Mouse (Mus musculus): ENCODE data around the gene Rbbp4. TPM values are rescaled to one million over a fixed set of nuclear protein-coding genes. Genes with fewer than 3 reads are reported as not detected.

The Rbbp4 gene
- polyA plus RNA-seq, 1 experiment = 195 TPM

- H3K79me3 ChIP-seq (ENCODE audit: low read depth) = peaks cover 9% of the 10 kb centered on the region
- H3K27me3 ChIP-seq (ENCODE audit: control insufficient read depth, insufficient read depth, insufficient read length) = no peaks in the 10 kb centered on the region
- TF ChIP-seq USF1 (IDR thresholded peaks at IDR 0.05; ENCODE audit: low read depth) = no peak
- TF ChIP-seq CEBPB (IDR thresholded peaks at IDR 0.05; ENCODE audit: low read depth) = no peak
- no peak for TF ChIP-seq MAX (IDR thresholded peaks at IDR 0.05)
- TF ChIP-seq MYOD1 (IDR thresholded peaks at IDR 0.05; ENCODE audit: control insufficient read depth, insufficient read length, low read depth) = no peak
- TF ChIP-seq CTCF (IDR thresholded peaks at IDR 0.05; ENCODE audit: control insufficient read depth, insufficient read depth, insufficient read length) = no peak
- no peak for TF ChIP-seq MYOG (IDR thresholded peaks at IDR 0.05; ENCODE audit: control insufficient read depth, extremely low read depth, insufficient read length)
- no peak for TF ChIP-seq FOSL1 (IDR thresholded peaks at IDR 0.05; ENCODE audit: insufficient read depth, low read length, poor library complexity, severe bottlenecking)
Observed at GRCm38 (mm10) chr4:129339743-129340142, 4.6 kb upstream of the Rbbp4 start.

GRCm38 (mm10) chr4:129336291-129336690 is 1.1 kb upstream of the Rbbp4 start:
- peaks cover 26% of the 10 kb centered on the region for H3K36me3 ChIP-seq (ENCODE audit: control insufficient read depth, insufficient read depth)
- peak overlapping the region; percentile 49 for H3K4me3 ChIP-seq (ENCODE audit: insufficient read depth, poor library complexity, severe bottlenecking)
- H3ac ChIP-seq (ENCODE audit: control insufficient read depth, insufficient read length, low read depth) = peak overlapping the region; percentile 80
- no peaks in the 10 kb centered on the region for H3K27me3 ChIP-seq (ENCODE audit: control insufficient read depth, insufficient read depth, insufficient read length)
- peaks cover 60% of the 10 kb centered on the region for H3K79me2 ChIP-seq (ENCODE audit: control insufficient read depth, insufficient read depth)
- TF ChIP-seq USF1 (IDR thresholded peaks at IDR 0.05; ENCODE audit: low read depth) (no peak), FOSL1 (IDR thresholded peaks at IDR 0.05; ENCODE audit: insufficient read depth, low read length, poor library complexity, severe bottlenecking) (no peak), MYOG (IDR thresholded peaks at IDR 0.05; ENCODE audit: control insufficient read depth, extremely low read depth, insufficient read length) (no peak), MYOD1 (IDR thresholded peaks at IDR 0.05; ENCODE audit: control insufficient read depth, insufficient read length, low read depth) (no peak)
- peaks cover 44% of the 10 kb centered on the region for H3K79me3 ChIP-seq (ENCODE audit: low read depth)

More at GRCm38 (mm10) chr4:129339743-129340142, 4.6 kb upstream of the Rbbp4 start:
- H3K4me3 ChIP-seq (ENCODE audit: insufficient read depth, poor library complexity, severe bottlenecking) = no peak overlapping the region
- peaks cover 26% of the 10 kb centered on the region for H3K79me2 ChIP-seq (ENCODE audit: control insufficient read depth, insufficient read depth)
- H3K36me3 ChIP-seq (ENCODE audit: control insufficient read depth, insufficient read depth) = peaks cover 21% of the 10 kb centered on the region
- H3ac ChIP-seq (ENCODE audit: control insufficient read depth, insufficient read length, low read depth) = no peak overlapping the region

- Histone ChIP-seq H3K36me3 (ENCODE audit: control insufficient read depth, insufficient read depth) (peaks cover 39% of the 10 kb centered on the region), H3K27me3 (ENCODE audit: control insufficient read depth, insufficient read depth, insufficient read length) (no peaks in the 10 kb centered on the region), H3K4me3 (ENCODE audit: insufficient read depth, poor library complexity, severe bottlenecking) (peak overlapping the region; percentile 90), H3K79me3 (ENCODE audit: low read depth) (peaks cover 59% of the 10 kb centered on the region), H3K79me2 (ENCODE audit: control insufficient read depth, insufficient read depth) (peaks cover 76% of the 10 kb centered on the region), H3ac (ENCODE audit: control insufficient read depth, insufficient read length, low read depth) (peak overlapping the region; percentile 96)
- TF ChIP-seq FOSL1 (IDR thresholded peaks at IDR 0.05; ENCODE audit: insufficient read depth, low read length, poor library complexity, severe bottlenecking) (no peak), CEBPB (IDR thresholded peaks at IDR 0.05; ENCODE audit: low read depth) (no peak), CTCF (IDR thresholded peaks at IDR 0.05; ENCODE audit: control insufficient read depth, insufficient read depth, insufficient read length) (no peak), MYOD1 (IDR thresholded peaks at IDR 0.05; ENCODE audit: control insufficient read depth, insufficient read length, low read depth) (no peak), USF1 (IDR thresholded peaks at IDR 0.05; ENCODE audit: low read depth) (no peak), MAX (IDR thresholded peaks at IDR 0.05) (no peak), MYOG (IDR thresholded peaks at IDR 0.05; ENCODE audit: control insufficient read depth, extremely low read depth, insufficient read length) (no peak)
Observed at GRCm38 (mm10) chr4:129334677-129335215, 424 bp downstream of the Rbbp4 start.

GRCm38 (mm10) chr4:129332846-129333245 is 2.3 kb downstream of the Rbbp4 start:
- no peak overlapping the region for H3ac ChIP-seq (ENCODE audit: control insufficient read depth, insufficient read length, low read depth)
- peaks cover 87% of the 10 kb centered on the region for H3K79me2 ChIP-seq (ENCODE audit: control insufficient read depth, insufficient read depth)
- H3K4me3 ChIP-seq (ENCODE audit: insufficient read depth, poor library complexity, severe bottlenecking) = no peak overlapping the region
- H3K79me3 ChIP-seq (ENCODE audit: low read depth) = peaks cover 77% of the 10 kb centered on the region
- peaks cover 55% of the 10 kb centered on the region for H3K36me3 ChIP-seq (ENCODE audit: control insufficient read depth, insufficient read depth)
- TF ChIP-seq USF1 (IDR thresholded peaks at IDR 0.05; ENCODE audit: low read depth) = no peak
- TF ChIP-seq MAX (IDR thresholded peaks at IDR 0.05) = no peak
- TF ChIP-seq MYOD1 (IDR thresholded peaks at IDR 0.05; ENCODE audit: control insufficient read depth, insufficient read length, low read depth) = no peak
- no peak for TF ChIP-seq CTCF (IDR thresholded peaks at IDR 0.05; ENCODE audit: control insufficient read depth, insufficient read depth, insufficient read length)
- no peaks in the 10 kb centered on the region for H3K27me3 ChIP-seq (ENCODE audit: control insufficient read depth, insufficient read depth, insufficient read length)

- Histone ChIP-seq H3K79me3 (ENCODE audit: low read depth) (peaks cover 79% of the 10 kb centered on the region), H3K79me2 (ENCODE audit: control insufficient read depth, insufficient read depth) (peaks cover 99% of the 10 kb centered on the region), H3K36me3 (ENCODE audit: control insufficient read depth, insufficient read depth) (peaks cover 82% of the 10 kb centered on the region), H3K27me3 (ENCODE audit: control insufficient read depth, insufficient read depth, insufficient read length) (no peaks in the 10 kb centered on the region), H3ac (ENCODE audit: control insufficient read depth, insufficient read length, low read depth) (no peak overlapping the region), H3K4me3 (ENCODE audit: insufficient read depth, poor library complexity, severe bottlenecking) (no peak overlapping the region)
- TF ChIP-seq CTCF (IDR thresholded peaks at IDR 0.05; ENCODE audit: control insufficient read depth, insufficient read depth, insufficient read length) (no peak), MYOD1 (IDR thresholded peaks at IDR 0.05; ENCODE audit: control insufficient read depth, insufficient read length, low read depth) (no peak), FOSL1 (IDR thresholded peaks at IDR 0.05; ENCODE audit: insufficient read depth, low read length, poor library complexity, severe bottlenecking) (no peak), CEBPB (IDR thresholded peaks at IDR 0.05; ENCODE audit: low read depth) (no peak), USF1 (IDR thresholded peaks at IDR 0.05; ENCODE audit: low read depth) (no peak), MAX (IDR thresholded peaks at IDR 0.05) (no peak), MYOG (IDR thresholded peaks at IDR 0.05; ENCODE audit: control insufficient read depth, extremely low read depth, insufficient read length) (no peak)
Observed at GRCm38 (mm10) chr4:129326191-129326590, 9.0 kb downstream of the Rbbp4 start.

GRCm38 (mm10) chr4:129324756-129325155 is 10.4 kb downstream of the Rbbp4 start:
- no peak overlapping the region for H3K4me3 ChIP-seq (ENCODE audit: insufficient read depth, poor library complexity, severe bottlenecking)
- TF ChIP-seq FOSL1 (IDR thresholded peaks at IDR 0.05; ENCODE audit: insufficient read depth, low read length, poor library complexity, severe bottlenecking) (peak; percentile 92), CEBPB (IDR thresholded peaks at IDR 0.05; ENCODE audit: low read depth) (no peak)
- peaks cover 99% of the 10 kb centered on the region for H3K79me2 ChIP-seq (ENCODE audit: control insufficient read depth, insufficient read depth)
- H3ac ChIP-seq (ENCODE audit: control insufficient read depth, insufficient read length, low read depth) = no peak overlapping the region
- H3K36me3 ChIP-seq (ENCODE audit: control insufficient read depth, insufficient read depth) = peaks cover 82% of the 10 kb centered on the region
- H3K27me3 ChIP-seq (ENCODE audit: control insufficient read depth, insufficient read depth, insufficient read length) = no peaks in the 10 kb centered on the region
- peaks cover 69% of the 10 kb centered on the region for H3K79me3 ChIP-seq (ENCODE audit: low read depth)

Data from C2C12 (cell line).